Mouse (Mus musculus) heart, embryonic 10.5 days (tissue): ENCODE data around the gene Bcl2l2. TPM values are rescaled to one million over a fixed set of nuclear protein-coding genes. Genes with fewer than 3 reads are reported as not detected.

Source experiments
- DNase-seq: peaks from one replicate; pipeline ENCODE4 v3.0.0-alpha.2; 2017; ENCODE audit warnings: low spot score
- H3K27ac ChIP-seq: fragments of 300-500 bp; sonication (generic); 2 replicates; pipeline ENCODE4 v1.5.1; 2016; ENCODE audit warnings: mild to moderate bottlenecking
- H3K27me3 ChIP-seq: fragments of 300-500 bp; sonication (generic); 2 replicates; pipeline ENCODE4 v1.6.1; 2016; ENCODE audit warnings: mild to moderate bottlenecking; ENCODE audit not compliant: poor library complexity, insufficient read depth, severe bottlenecking
- H3K36me3 ChIP-seq: fragments of 300-500 bp; sonication (generic); 2 replicates; pipeline ENCODE4 v1.6.1; 2016; ENCODE audit warnings: mild to moderate bottlenecking, moderate library complexity
- H3K4me1 ChIP-seq: fragments of 300-500 bp; sonication (generic); 2 replicates; pipeline ENCODE4 v1.6.1; 2016; ENCODE audit warnings: mild to moderate bottlenecking
- H3K4me3 ChIP-seq: fragments of 300-500 bp; sonication (generic); 2 replicates; pipeline ENCODE4 v1.5.1; 2016; ENCODE audit warnings: mild to moderate bottlenecking, moderate library complexity
- H3K9me3 ChIP-seq: fragments of 300-500 bp; sonication (generic); 2 replicates; pipeline ENCODE4 v1.6.1; 2016; ENCODE audit warnings: mild to moderate bottlenecking, moderate library complexity
- WGBS: fragments of 180-500 bp; shearing (Covaris S2); methylation state at CpG from one replicate; pipeline ENCODE4 v1.1.7; 2016; 5-methylcytosine and 5-hydroxymethylcytosine counted together
- polyA plus RNA-seq: library from polyadenylated mRNA; unstranded; fragments of >200 nt; fragmentation: Nextera tagmentation; extraction: Ambion mirVana; gene quantifications from 2 replicates; pipeline ENCODE4 v1.2.1, GENCODE M21; 2016

The Bcl2l2 gene
- polyA plus RNA-seq, 1 experiment from 2014 or later: 3.0 TPM

- H3K27ac ChIP-seq: no peak overlapping the region
- peaks cover 45% of the 10 kb centered on the region for H3K4me1 ChIP-seq
- 26% methylated on average over 2 of the region's 2 CpGs for WGBS
These were observed 47.3 kb downstream of the Bcl2l2 start for GRCm38 (mm10) chr14:54930431-54930830.

GRCm38 (mm10) chr14:54932645-54933150, 49.5 kb downstream of the Bcl2l2 start, which contains the start of gene Il25:
Gene Il25 (plus strand): TSS chr14:54932695.
- no peak for DNase-seq
- 34% methylated on average over 6 of the region's 6 CpGs for WGBS
- H3K27ac ChIP-seq: no peak within 1 kb of the TSS

More at GRCm38 (mm10) chr14:54930431-54930830, 47.3 kb downstream of the Bcl2l2 start:
- H3K9me3 ChIP-seq: no peaks in the 10 kb centered on the region
- no peaks in the 10 kb centered on the region for H3K36me3 ChIP-seq
- H3K27me3 ChIP-seq: peaks cover 28% of the 10 kb centered on the region; the same call in 1 of the 2 replicates
- no peak for DNase-seq
- H3K4me3 ChIP-seq: no peak overlapping the region

GRCm38 (mm10) chr14:54935904-54936830, 53.0 kb downstream of the Bcl2l2 start, which contains the start of gene Cmtm5:
Gene Cmtm5 (plus strand): TSS chr14:54936261.
- peaks cover 10% of the 10 kb centered on the region for H3K36me3 ChIP-seq
- 0 out of 2 replicates have a peak within 1 kb of the TSS, but pooled peaks have one; percentile 9 for H3K4me3 ChIP-seq
- peaks cover 9% of the 10 kb centered on the region for H3K27me3 ChIP-seq
- H3K9me3 ChIP-seq: no peaks in the 10 kb centered on the region
- peaks cover 22% of the 10 kb centered on the region for H3K4me1 ChIP-seq
- WGBS: 34% methylated on average over 8 of the region's 8 CpGs
- H3K27ac ChIP-seq: peak within 1 kb of the TSS; percentile 62
- DNase-seq: no peak

More at GRCm38 (mm10) chr14:54932645-54933150, 49.5 kb downstream of the Bcl2l2 start, which contains the start of gene Il25:
- no peaks in the 10 kb centered on the region for H3K9me3 ChIP-seq
- H3K4me3 ChIP-seq: no peak within 1 kb of the TSS
- H3K27me3 ChIP-seq: peaks cover 20% of the 10 kb centered on the region
- H3K36me3 ChIP-seq: no peaks in the 10 kb centered on the region
- H3K4me1 ChIP-seq: peaks cover 34% of the 10 kb centered on the region

- no peak for DNase-seq
- Histone ChIP-seq H3K9me3 (no peaks in the 10 kb centered on the region), H3K27ac (no peak overlapping the region), H3K36me3 (peaks cover 16% of the 10 kb centered on the region), H3K4me1 (peaks cover 22% of the 10 kb centered on the region), H3K27me3 (peaks cover 9% of the 10 kb centered on the region), H3K4me3 (no peak overlapping the region)
- WGBS: 30% methylated on average over 6 of the region's 6 CpGs
These were observed 53.6 kb downstream of the Bcl2l2 start for GRCm38 (mm10) chr14:54936831-54937160.

GRCm38 (mm10) chr14:54937361-54938182, 54.4 kb downstream of the Bcl2l2 start:
- H3K27ac ChIP-seq: no peak overlapping the region
- DNase-seq: no peak
- H3K4me1 ChIP-seq: peaks cover 21% of the 10 kb centered on the region
- WGBS: 68% methylated on average over 16 of the region's 16 CpGs
- H3K9me3 ChIP-seq: no peaks in the 10 kb centered on the region
- peaks cover 9% of the 10 kb centered on the region for H3K27me3 ChIP-seq
- H3K36me3 ChIP-seq: peaks cover 24% of the 10 kb centered on the region
- no peak overlapping the region for H3K4me3 ChIP-seq

Other genes starting within 250 kb of the Bcl2l2 start
- gene Gm17606, start 242.4 kb upstream of the Bcl2l2 start, polyA plus RNA-seq: not detected in 2 replicates
- gene Cdh24, start 242.0 kb upstream of the Bcl2l2 start, polyA plus RNA-seq: 2.5 and 4.4 TPM in 2 replicates
- 64.6 and 79.7 TPM in 2 replicates for gene 1700123O20Rik, start 197.2 kb upstream of the Bcl2l2 start, polyA plus RNA-seq
- gene Acin1, start 196.4 kb upstream of the Bcl2l2 start, polyA plus RNA-seq: 80.3 and 110 TPM in 2 replicates
- gene Gm29776, start 184.5 kb upstream of the Bcl2l2 start, polyA plus RNA-seq: 0.10 and 0.38 TPM in 2 replicates
- gene Cebpe, start 171.2 kb upstream of the Bcl2l2 start, polyA plus RNA-seq: not detected in 2 replicates
- gene Slc7a8, start 101.4 kb upstream of the Bcl2l2 start, polyA plus RNA-seq: 2.4 and 2.7 TPM in 2 replicates
- not detected in 2 replicates for gene Rnf212b, start 69.2 kb upstream of the Bcl2l2 start, polyA plus RNA-seq
- 10.3 and 11.0 TPM in 2 replicates for gene Homez, start 12.4 kb upstream of the Bcl2l2 start, polyA plus RNA-seq
- gene Ppp1r3e, start 5.8 kb upstream of the Bcl2l2 start, polyA plus RNA-seq: 0.98 and 1.00 TPM in 2 replicates
- gene Gm20521, start 64 bp downstream of the Bcl2l2 start, polyA plus RNA-seq: not detected in 2 replicates
- gene Pabpn1, start 9.1 kb downstream of the Bcl2l2 start, polyA plus RNA-seq: 89.8 and 162 TPM in 2 replicates
- 42.1 and 52.4 TPM in 2 replicates for gene Slc22a17, start 29.8 kb downstream of the Bcl2l2 start, polyA plus RNA-seq
- gene Efs, start 42.7 kb downstream of the Bcl2l2 start, polyA plus RNA-seq: 16.7 and 23.5 TPM in 2 replicates
- gene Il25, start 49.3 kb downstream of the Bcl2l2 start, polyA plus RNA-seq: not detected in 2 replicates
- gene Cmtm5, start 52.9 kb downstream of the Bcl2l2 start, polyA plus RNA-seq: 0.97 and 1.5 TPM in 2 replicates
- 2,034 and 3,157 TPM in 2 replicates for gene Myh6, start 83.5 kb downstream of the Bcl2l2 start, polyA plus RNA-seq
- not detected in 2 replicates for gene Gm17428, start 93.6 kb downstream of the Bcl2l2 start, polyA plus RNA-seq
- gene Myh7, start 111.2 kb downstream of the Bcl2l2 start, polyA plus RNA-seq: 2,022 and 5,104 TPM in 2 replicates
- 73.7 and 88.8 TPM in 2 replicates for gene Ngdn, start 132.1 kb downstream of the Bcl2l2 start, polyA plus RNA-seq
- gene Zfhx2, start 208.9 kb downstream of the Bcl2l2 start, polyA plus RNA-seq: 3.8 and 4.2 TPM in 2 replicates
- 16.1 and 16.4 TPM in 2 replicates for gene Thtpa, start 211.4 kb downstream of the Bcl2l2 start, polyA plus RNA-seq
- 15.6 and 18.9 TPM in 2 replicates for gene Ap1g2, start 223.2 kb downstream of the Bcl2l2 start, polyA plus RNA-seq
- 0.06 and 0.18 TPM in 2 replicates for gene Jph4, start 233.6 kb downstream of the Bcl2l2 start, polyA plus RNA-seq